Mouse (Mus musculus) limb, embryonic 11.5 days (tissue): ENCODE measurements around the gene Spaca6. TPM values are rescaled to one million over a fixed set of nuclear protein-coding genes. Genes with fewer than 3 reads are reported as not detected.

Source experiments
- ATAC-seq: fragments of 200-750 bp; cut with Nextera tagmentation; 2 replicates; pipeline ENCODE4 v1.8.0; 2017; ENCODE audit warnings: low read depth; ENCODE audit not compliant: insufficient number of reproducible peaks, low FRiP score, low TSS enrichment
- DNase-seq: peaks from one replicate; pipeline ENCODE4 v3.0.0-alpha.2; 2015; ENCODE audit warnings: low spot score
- H3K27ac ChIP-seq: fragments of 300-500 bp; sonication (generic); replicated peaks from 2 replicates; pipeline ENCODE4 v1.5.1; 2014; ENCODE audit warnings: low read depth, mild to moderate bottlenecking, low read length
- H3K27me3 ChIP-seq: fragments of 300-500 bp; sonication (generic); 2 replicates; pipeline ENCODE4 v1.6.1; 2014; ENCODE audit warnings: mild to moderate bottlenecking, low read length, mixed read lengths; ENCODE audit not compliant: control insufficient read depth, insufficient read depth
- H3K36me3 ChIP-seq: fragments of 300-500 bp; sonication (generic); 2 replicates; pipeline ENCODE4 v1.6.1; 2014; ENCODE audit warnings: mild to moderate bottlenecking, low read length, moderate library complexity, mixed read lengths; ENCODE audit not compliant: control insufficient read depth, insufficient read depth
- H3K4me1 ChIP-seq: fragments of 300-500 bp; sonication (generic); 2 replicates; pipeline ENCODE4 v1.6.1; 2014; ENCODE audit warnings: low read length, mixed read lengths; ENCODE audit not compliant: control insufficient read depth, insufficient read depth
- H3K4me2 ChIP-seq: fragments of 300-500 bp; sonication (generic); 2 replicates; pipeline ENCODE4 v1.6.1; 2014; ENCODE audit warnings: low read depth, mild to moderate bottlenecking, moderate library complexity; ENCODE audit not compliant: severe bottlenecking
- H3K4me3 ChIP-seq: fragments of 300-500 bp; sonication (generic); 2 replicates; pipeline ENCODE4 v1.5.1; 2014; ENCODE audit warnings: low read depth, low read length
- H3K9ac ChIP-seq: fragments of 300-500 bp; sonication (generic); 2 replicates; pipeline ENCODE4 v1.6.1; 2014; ENCODE audit warnings: mild to moderate bottlenecking, low read length
- H3K9me3 ChIP-seq: fragments of 300-500 bp; sonication (generic); 2 replicates; pipeline ENCODE4 v1.6.1; 2016; ENCODE audit warnings: low read length; ENCODE audit not compliant: control insufficient read depth
- WGBS: fragments of 180-500 bp; shearing (Covaris S2); extraction: QIAGEN DNeasy Blood & Tissue Kit; methylation state at CpG from one replicate; pipeline ENCODE4 v1.1.7; 2014; 5-methylcytosine and 5-hydroxymethylcytosine counted together
- polyA plus RNA-seq: library from polyadenylated mRNA; unstranded; fragments of >200 nt; fragmentation: Nextera tagmentation; extraction: Ambion mirVana; gene quantifications from 2 replicates; pipeline ENCODE4 v1.2.1, GENCODE M21; 2014

Spaca6 gene
- polyA plus RNA-seq, 1 experiment from 2014 or later: 35.5 TPM

DNA sequence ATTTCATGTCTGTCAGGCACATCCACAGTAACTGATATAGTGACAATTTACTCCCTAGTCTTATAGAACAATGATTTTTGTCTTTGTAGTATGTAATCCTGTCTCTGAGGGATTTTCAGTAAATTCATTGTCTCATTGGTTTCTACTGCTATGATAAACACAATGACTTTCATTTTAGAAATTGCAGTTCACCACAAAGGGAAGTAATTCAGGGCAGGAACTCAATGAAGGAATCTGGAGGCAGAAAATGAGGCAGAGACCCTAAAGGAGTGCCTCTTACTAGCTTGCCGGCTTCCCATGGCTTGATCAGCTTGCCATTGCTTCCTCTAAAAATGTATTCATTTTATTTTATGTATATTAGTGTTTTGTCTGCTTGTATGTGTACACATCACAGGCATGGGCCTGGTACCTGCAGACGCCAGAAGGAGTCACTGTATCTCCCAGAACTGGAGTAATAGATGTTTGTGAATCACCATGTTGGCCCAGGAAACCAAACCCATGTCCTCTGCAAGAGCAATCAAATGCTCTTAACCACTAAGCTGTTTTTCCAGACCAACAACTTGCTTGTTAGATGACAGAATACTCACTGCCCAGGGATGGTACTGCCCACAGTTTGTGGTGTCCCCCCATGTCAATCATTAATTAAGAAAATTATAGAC is 44.1 kb downstream of the Spaca6 start:
- WGBS: 85% methylated on average over 2 of the region's 2 CpGs
- H3K27me3 ChIP-seq: no peaks in the 10 kb centered on the region
- H3K9ac ChIP-seq: no peak overlapping the region

DNA sequence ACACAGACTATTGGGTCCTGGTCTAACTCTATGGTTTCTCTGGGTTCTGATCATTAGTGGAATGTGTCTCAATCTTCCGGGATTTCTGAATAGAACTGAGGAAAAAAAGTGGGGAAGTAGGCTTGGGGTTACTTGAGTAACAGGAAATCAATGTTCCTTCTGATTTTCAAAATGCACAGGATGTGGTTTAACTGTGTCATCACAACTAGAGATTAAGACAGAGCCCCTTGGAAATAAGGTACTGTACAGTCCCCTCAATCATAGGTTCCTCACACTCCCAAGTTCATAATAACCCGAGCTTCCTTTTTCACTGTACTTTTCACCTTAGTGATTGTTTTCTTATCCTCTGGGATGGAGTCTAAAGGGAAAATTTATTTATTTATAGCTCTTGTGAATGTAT is 44.7 kb downstream of the Spaca6 start:
- no peaks in the 10 kb centered on the region for H3K9me3 ChIP-seq
- DNase-seq (no peak), ATAC-seq (no peak)
- H3K27me3 ChIP-seq: no peaks in the 10 kb centered on the region
- no peak overlapping the region for H3K9ac ChIP-seq
- H3K27ac ChIP-seq: no peak overlapping the region
- H3K4me1 ChIP-seq: no peaks in the 10 kb centered on the region
- WGBS: 85% methylated on average over 2 of the region's 2 CpGs
- no peak overlapping the region for H3K4me3 ChIP-seq
- H3K36me3 ChIP-seq: no peaks in the 10 kb centered on the region
- no peak overlapping the region for H3K4me2 ChIP-seq

More for the DNA sequence above, 44.1 kb downstream of the Spaca6 start:
- no peaks in the 10 kb centered on the region for H3K4me1 ChIP-seq
- no peak overlapping the region for H3K4me2 ChIP-seq
- no peaks in the 10 kb centered on the region for H3K36me3 ChIP-seq
- DNase-seq (no peak), ATAC-seq (no peak)
- no peak overlapping the region for H3K4me3 ChIP-seq
- H3K27ac ChIP-seq: no peak overlapping the region
- H3K9me3 ChIP-seq: no peaks in the 10 kb centered on the region

DNA sequence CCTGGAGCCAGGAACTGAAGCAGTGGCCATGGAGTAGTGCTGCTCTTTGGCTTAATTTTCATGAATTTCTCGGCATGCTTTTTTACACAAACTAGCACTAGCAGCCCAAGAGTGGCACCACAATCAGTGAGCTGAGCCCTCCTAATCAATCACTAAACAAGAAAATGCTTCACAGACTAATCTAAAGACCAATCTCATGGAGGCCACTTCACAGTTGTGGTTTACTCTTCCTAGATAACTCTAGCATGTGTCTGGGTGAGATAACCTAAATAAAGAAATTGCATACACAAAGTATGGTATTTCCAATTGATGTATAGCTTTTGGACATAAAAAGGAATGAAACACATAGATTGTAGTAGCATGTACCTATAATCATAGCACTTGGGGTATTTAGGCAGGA is 52.4 kb downstream of the Spaca6 start:
- ATAC-seq: no peak

DNA sequence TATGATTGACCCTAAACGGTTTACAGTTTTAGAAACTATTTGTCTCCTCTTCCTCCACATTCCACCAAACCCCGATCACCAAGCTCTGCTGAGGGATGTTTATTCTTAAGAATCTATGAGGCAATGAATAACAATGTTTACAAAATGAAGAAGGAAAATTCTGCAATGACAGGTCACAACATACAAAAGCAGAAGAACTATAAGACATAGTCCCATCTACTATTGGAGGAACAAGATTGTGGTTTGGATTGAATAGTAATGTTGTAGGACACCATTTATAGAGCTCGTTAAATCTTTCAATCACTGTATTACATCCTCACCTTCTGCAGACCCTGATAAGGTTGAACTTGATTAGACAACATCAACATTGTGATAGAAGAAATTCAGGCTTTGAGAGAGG is 55.7 kb downstream of the Spaca6 start:
- no peak overlapping the region for H3K4me2 ChIP-seq
- 82% methylated on average over 3 of the region's 3 CpGs for WGBS
- H3K4me1 ChIP-seq: no peaks in the 10 kb centered on the region
- H3K9me3 ChIP-seq: no peaks in the 10 kb centered on the region
- no peak overlapping the region for H3K4me3 ChIP-seq
- no peaks in the 10 kb centered on the region for H3K36me3 ChIP-seq
- H3K27ac ChIP-seq: no peak overlapping the region
- no peaks in the 10 kb centered on the region for H3K27me3 ChIP-seq
- ATAC-seq: no peak
- no peak overlapping the region for H3K9ac ChIP-seq
- no peak for DNase-seq

More for the DNA sequence above, 52.4 kb downstream of the Spaca6 start:
- Histone ChIP-seq H3K4me3 (no peak overlapping the region), H3K27me3 (no peaks in the 10 kb centered on the region), H3K9ac (no peak overlapping the region), H3K4me2 (no peak overlapping the region), H3K4me1 (no peaks in the 10 kb centered on the region), H3K9me3 (no peaks in the 10 kb centered on the region), H3K27ac (no peak overlapping the region), H3K36me3 (no peaks in the 10 kb centered on the region)
- DNase-seq: no peak
- 76% methylated on average over 1 of the region's 1 CpGs for WGBS

DNA sequence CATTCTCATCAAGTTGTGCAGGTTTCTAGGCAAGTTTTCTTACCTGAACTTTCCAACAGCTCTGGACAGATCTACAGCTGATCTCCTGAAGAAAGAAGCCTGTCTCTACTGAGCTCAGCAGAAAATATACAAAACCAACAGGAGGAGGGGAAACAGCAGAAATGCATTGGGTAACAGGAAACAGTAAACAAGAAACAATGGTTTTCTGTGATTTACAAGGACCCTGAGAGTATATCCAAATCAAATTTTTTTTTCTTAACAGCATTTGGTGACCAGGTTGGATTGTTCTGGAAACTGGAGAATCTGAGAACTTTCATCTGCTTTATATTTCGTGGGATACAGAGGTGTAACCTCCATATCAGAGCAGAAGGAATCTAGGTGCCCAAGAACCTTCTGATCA is 56.9 kb downstream of the Spaca6 start, which contains the start of gene Fpr1:
Fpr1 (minus strand) TSS at position 101 of the 400 bp plus-strand sequence.
- no peaks in the 10 kb centered on the region for H3K9me3 ChIP-seq
- H3K4me2 ChIP-seq: no peak within 1 kb of the TSS
- H3K27ac ChIP-seq: no peak within 1 kb of the TSS
- ATAC-seq (no peak), DNase-seq (no peak)
- H3K27me3 ChIP-seq: no peaks in the 10 kb centered on the region
- H3K36me3 ChIP-seq: no peaks in the 10 kb centered on the region
- H3K4me1 ChIP-seq: no peaks in the 10 kb centered on the region
- H3K9ac ChIP-seq: no peak within 1 kb of the TSS
- no peak within 1 kb of the TSS for H3K4me3 ChIP-seq
- 57% methylated on average over 1 of the region's 1 CpGs for WGBS

DNA sequence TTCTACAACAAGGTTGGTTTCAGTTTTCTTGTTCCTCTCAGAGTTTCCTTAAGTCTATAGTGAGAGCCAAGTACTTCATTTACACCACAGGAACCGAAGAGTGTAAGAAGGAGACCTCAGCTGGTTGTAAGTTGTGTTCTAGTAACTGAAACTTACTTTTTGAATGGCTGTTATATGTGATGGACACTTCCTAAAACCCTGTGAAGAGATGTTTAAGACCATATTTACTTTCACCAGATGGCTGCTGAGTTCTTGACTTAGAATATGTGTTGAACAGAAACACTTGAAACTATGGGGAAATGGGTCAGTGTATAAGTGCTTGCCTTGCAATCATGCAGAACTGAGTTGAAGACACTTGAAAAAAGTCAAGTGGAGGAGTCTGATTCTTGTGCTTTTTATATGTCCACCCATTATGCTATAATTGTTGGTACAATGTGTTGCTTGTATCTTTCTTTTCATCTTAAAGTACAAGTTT is 60.9 kb downstream of the Spaca6 start, which contains the start of the genes Fpr2 and Fpr3:
Fpr2 (plus strand) TSS at position 51 of the 475 bp plus-strand sequence.
Fpr3 (plus strand) TSS at position 79 of the 475 bp plus-strand sequence.
- no peaks in the 10 kb centered on the region for H3K36me3 ChIP-seq
- H3K27ac ChIP-seq: no peak within 1 kb of the TSS
- no peak within 1 kb of the TSS for H3K4me3 ChIP-seq
- DNase-seq: no peak
- no peaks in the 10 kb centered on the region for H3K9me3 ChIP-seq
- H3K9ac ChIP-seq: no peak within 1 kb of the TSS
- H3K27me3 ChIP-seq: no peaks in the 10 kb centered on the region
- H3K4me1 ChIP-seq: no peaks in the 10 kb centered on the region
- ATAC-seq: no peak
- WGBS: 60% methylated on average over 1 of the region's 1 CpGs
- H3K4me2 ChIP-seq: no peak within 1 kb of the TSS

DNA sequence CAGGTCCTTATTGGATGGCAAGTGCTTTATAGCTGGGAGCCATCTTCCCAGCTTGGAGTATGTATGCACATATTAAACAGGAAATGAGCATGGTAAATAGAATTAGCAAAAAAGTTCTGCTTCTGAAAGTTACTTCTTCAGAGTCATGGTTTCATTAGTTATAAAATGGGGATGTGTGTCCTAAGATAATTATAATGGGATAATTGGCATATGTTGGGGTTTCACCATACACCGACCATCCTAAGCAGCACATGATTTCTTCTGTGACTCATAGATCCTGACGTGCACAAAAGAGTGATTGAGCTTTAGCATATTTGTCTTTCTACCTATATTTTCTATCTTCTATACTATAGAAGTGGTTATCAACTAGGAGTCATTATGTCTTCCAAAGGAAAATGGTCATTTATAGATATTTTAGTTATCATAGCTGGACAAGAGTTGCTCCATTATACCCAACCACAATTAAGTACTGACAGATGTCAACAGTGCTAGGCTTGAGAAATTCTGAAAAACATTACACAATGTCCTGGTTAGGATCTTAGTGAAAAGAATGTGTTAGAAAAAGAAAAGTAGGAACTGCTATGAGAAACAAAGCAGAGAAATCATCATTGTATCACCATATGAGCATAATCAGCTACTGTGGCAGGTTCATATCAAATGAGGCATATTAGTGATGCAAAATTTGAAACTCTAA is 62.9 kb downstream of the Spaca6 start:
- Histone ChIP-seq H3K36me3 (no peaks in the 10 kb centered on the region), H3K4me3 (no peak overlapping the region), H3K27me3 (no peaks in the 10 kb centered on the region), H3K4me1 (no peaks in the 10 kb centered on the region), H3K9ac (no peak overlapping the region), H3K4me2 (no peak overlapping the region), H3K27ac (no peak overlapping the region), H3K9me3 (no peaks in the 10 kb centered on the region)
- ATAC-seq: no peak
- WGBS: 89% methylated on average over 2 of the region's 2 CpGs
- DNase-seq: no peak
